Mouse (Mus musculus): ENCODE data around the gene Vsig2. TPM values are rescaled to one million over a fixed set of nuclear protein-coding genes. Genes with fewer than 3 reads are reported as not detected.

Gene Vsig2
- polyA plus RNA-seq, 1 experiment from 2014 or later, result 3.1 TPM

- H3K4me2 ChIP-seq (ENCODE audit: low read depth, low read length), result peak overlapping the region; percentile 92
- peak overlapping the region; percentile 50 for H3K4me3 ChIP-seq (ENCODE audit: low read length)
- no peak overlapping the region for H3K27ac ChIP-seq (ENCODE audit: low read length)
- 2% methylated on average over 29 of the region's 29 CpGs for WGBS
- H3K4me1 ChIP-seq (ENCODE audit: control insufficient read depth, insufficient read depth, low read length), result peaks cover 8% of the 10 kb centered on the region
- peaks cover 20% of the 10 kb centered on the region for H3K27me3 ChIP-seq (replicated peaks; ENCODE audit: control insufficient read depth, insufficient read depth, low read length)
- no peaks in the 10 kb centered on the region for H3K9me3 ChIP-seq (ENCODE audit: control insufficient read depth, low read length)
- peak; percentile 84 for ATAC-seq
- no peaks in the 10 kb centered on the region for H3K36me3 ChIP-seq (ENCODE audit: control insufficient read depth, insufficient read depth, low read length)
- H3K9ac ChIP-seq (ENCODE audit: low read depth, low read length), result peak overlapping the region; percentile 54
Measured at GRCm38 (mm10) chr9:37544447-37545165, 5.6 kb downstream of the Vsig2 start.

- ATAC-seq, result peak; percentile 39
- Histone ChIP-seq H3K27ac (ENCODE audit: low read length) (no peak overlapping the region), H3K9me3 (ENCODE audit: control insufficient read depth, low read length) (no peaks in the 10 kb centered on the region), H3K27me3 (replicated peaks; ENCODE audit: control insufficient read depth, insufficient read depth, low read length) (peaks cover 23% of the 10 kb centered on the region), H3K4me1 (ENCODE audit: control insufficient read depth, insufficient read depth, low read length) (peaks cover 8% of the 10 kb centered on the region), H3K4me3 (ENCODE audit: low read length) (peak overlapping the region; percentile 50), H3K9ac (ENCODE audit: low read depth, low read length) (peak overlapping the region; percentile 54; the same call in 1 of the 2 replicates), H3K4me2 (ENCODE audit: low read depth, low read length) (peak overlapping the region; percentile 92), H3K36me3 (ENCODE audit: control insufficient read depth, insufficient read depth, low read length) (no peaks in the 10 kb centered on the region)
- WGBS, result 20% methylated on average over 17 of the region's 17 CpGs
Measured at GRCm38 (mm10) chr9:37545166-37545610, 6.1 kb downstream of the Vsig2 start.

- Histone ChIP-seq H3K27me3 (replicated peaks; ENCODE audit: control insufficient read depth, insufficient read depth, low read length) (peaks cover 30% of the 10 kb centered on the region), H3K9me3 (ENCODE audit: control insufficient read depth, low read length) (no peaks in the 10 kb centered on the region), H3K27ac (ENCODE audit: low read length) (no peak overlapping the region), H3K4me2 (ENCODE audit: low read depth, low read length) (no peak overlapping the region), H3K4me1 (ENCODE audit: control insufficient read depth, insufficient read depth, low read length) (peaks cover 8% of the 10 kb centered on the region), H3K9ac (ENCODE audit: low read depth, low read length) (peak overlapping the region; percentile 35; the same call in 1 of the 2 replicates), H3K36me3 (ENCODE audit: control insufficient read depth, insufficient read depth, low read length) (no peaks in the 10 kb centered on the region), H3K4me3 (ENCODE audit: low read length) (no peak overlapping the region)
- WGBS, result 23% methylated on average over 27 of the region's 27 CpGs
- no peak for ATAC-seq
Measured at GRCm38 (mm10) chr9:37545847-37546452, 6.9 kb downstream of the Vsig2 start.

- H3K4me2 ChIP-seq (ENCODE audit: low read depth, low read length), result no peak overlapping the region
- H3K4me3 ChIP-seq (ENCODE audit: low read length), result no peak overlapping the region
- H3K36me3 ChIP-seq (ENCODE audit: control insufficient read depth, insufficient read depth, low read length), result no peaks in the 10 kb centered on the region
- H3K9me3 ChIP-seq (ENCODE audit: control insufficient read depth, low read length), result no peaks in the 10 kb centered on the region
- no peak overlapping the region for H3K27ac ChIP-seq (ENCODE audit: low read length)
- H3K9ac ChIP-seq (ENCODE audit: low read depth, low read length), result no peak overlapping the region
- no peak for ATAC-seq
- whole genome bisulfite sequencing, result 70% methylated on average over 1 of the region's 1 CpGs
- H3K4me1 ChIP-seq (ENCODE audit: control insufficient read depth, insufficient read depth, low read length), result peaks cover 10% of the 10 kb centered on the region
- H3K27me3 ChIP-seq (replicated peaks; ENCODE audit: control insufficient read depth, insufficient read depth, low read length), result peaks cover 38% of the 10 kb centered on the region
Measured at GRCm38 (mm10) chr9:37546889-37547288, 7.8 kb downstream of the Vsig2 start.

GRCm38 (mm10) chr9:37550435-37550834 lies 11.4 kb downstream of the Vsig2 start:
- H3K27me3 ChIP-seq (replicated peaks; ENCODE audit: control insufficient read depth, insufficient read depth, low read length), result peaks cover 48% of the 10 kb centered on the region
- 89% methylated on average over 1 of the region's 1 CpGs for WGBS

GRCm38 (mm10) chr9:37551751-37552531 lies 12.9 kb downstream of the Vsig2 start:
- peaks cover 10% of the 10 kb centered on the region; the same call in 1 of the 2 replicates for H3K4me1 ChIP-seq (ENCODE audit: control insufficient read depth, insufficient read depth, low read length)
- peak overlapping the region; percentile 57 for H3K9ac ChIP-seq (ENCODE audit: low read depth, low read length)
- peak overlapping the region; percentile 48 for H3K4me3 ChIP-seq (ENCODE audit: low read length)
- H3K4me2 ChIP-seq (ENCODE audit: low read depth, low read length), result peak overlapping the region; percentile 83
- peak; percentile 41; the same call in 1 of the 2 replicates for ATAC-seq
- 4% methylated on average over 23 of the region's 23 CpGs for WGBS
- no peaks in the 10 kb centered on the region for H3K36me3 ChIP-seq (ENCODE audit: control insufficient read depth, insufficient read depth, low read length)
- H3K9me3 ChIP-seq (ENCODE audit: control insufficient read depth, low read length), result no peaks in the 10 kb centered on the region
- no peak overlapping the region for H3K27ac ChIP-seq (ENCODE audit: low read length)
- H3K27me3 ChIP-seq (replicated peaks; ENCODE audit: control insufficient read depth, insufficient read depth, low read length), result peaks cover 42% of the 10 kb centered on the region

More at GRCm38 (mm10) chr9:37550435-37550834, 11.4 kb downstream of the Vsig2 start:
- Histone ChIP-seq H3K27ac (ENCODE audit: low read length) (no peak overlapping the region), H3K9me3 (ENCODE audit: control insufficient read depth, low read length) (no peaks in the 10 kb centered on the region), H3K4me2 (ENCODE audit: low read depth, low read length) (no peak overlapping the region), H3K4me1 (ENCODE audit: control insufficient read depth, insufficient read depth, low read length) (peaks cover 10% of the 10 kb centered on the region; the same call in 1 of the 2 replicates), H3K36me3 (ENCODE audit: control insufficient read depth, insufficient read depth, low read length) (no peaks in the 10 kb centered on the region), H3K9ac (ENCODE audit: low read depth, low read length) (no peak overlapping the region), H3K4me3 (ENCODE audit: low read length) (no peak overlapping the region)
- no peak for ATAC-seq

- Histone ChIP-seq H3K27ac (ENCODE audit: low read length) (no peak within 1 kb of the TSS), H3K4me2 (ENCODE audit: low read depth, low read length) (peak within 1 kb of the TSS; percentile 83), H3K4me1 (ENCODE audit: control insufficient read depth, insufficient read depth, low read length) (peaks cover 10% of the 10 kb centered on the region; the same call in 1 of the 2 replicates), H3K27me3 (replicated peaks; ENCODE audit: control insufficient read depth, insufficient read depth, low read length) (peaks cover 37% of the 10 kb centered on the region), H3K9ac (ENCODE audit: low read depth, low read length) (peak within 1 kb of the TSS; percentile 57), H3K4me3 (ENCODE audit: low read length) (peak within 1 kb of the TSS; percentile 48), H3K36me3 (ENCODE audit: control insufficient read depth, insufficient read depth, low read length) (no peaks in the 10 kb centered on the region), H3K9me3 (ENCODE audit: control insufficient read depth, low read length) (no peaks in the 10 kb centered on the region)
- 4% methylated on average over 31 of the region's 31 CpGs for WGBS
- ATAC-seq, result peak; percentile 98
Measured at GRCm38 (mm10) chr9:37552536-37553293, 13.7 kb downstream of the Vsig2 start, which contains the start of gene Nrgn. TSS of gene Nrgn (minus strand) at chr9:37552904.

- no peaks in the 10 kb centered on the region for H3K9me3 ChIP-seq (ENCODE audit: control insufficient read depth, low read length)
- peaks cover 10% of the 10 kb centered on the region; the same call in 1 of the 2 replicates for H3K4me1 ChIP-seq (ENCODE audit: control insufficient read depth, insufficient read depth, low read length)
- no peak overlapping the region for H3K4me2 ChIP-seq (ENCODE audit: low read depth, low read length)
- ATAC-seq, result no peak
- whole genome bisulfite sequencing, result 68% methylated on average over 1 of the region's 1 CpGs
- no peak overlapping the region for H3K27ac ChIP-seq (ENCODE audit: low read length)
- no peaks in the 10 kb centered on the region for H3K36me3 ChIP-seq (ENCODE audit: control insufficient read depth, insufficient read depth, low read length)
- H3K9ac ChIP-seq (ENCODE audit: low read depth, low read length), result no peak overlapping the region
- H3K4me3 ChIP-seq (ENCODE audit: low read length), result no peak overlapping the region
- peaks cover 35% of the 10 kb centered on the region for H3K27me3 ChIP-seq (replicated peaks; ENCODE audit: control insufficient read depth, insufficient read depth, low read length)
Measured at GRCm38 (mm10) chr9:37554279-37554678, 15.2 kb downstream of the Vsig2 start.

Measured in intestine, embryonic 16.5 days (tissue).